Mouse (Mus musculus) neural tube, embryonic 15.5 days (tissue): ENCODE measurements around the gene Asah2. TPM values are rescaled to one million over a fixed set of nuclear protein-coding genes. Genes with fewer than 3 reads are reported as not detected.

Experiments
- ATAC-seq: fragments of 200-750 bp; cut with Nextera tagmentation; 2 replicates; pipeline ENCODE4 v1.8.0; 2017; ENCODE audit warnings: mild to moderate bottlenecking, moderate TSS enrichment, moderate library complexity; ENCODE audit not compliant: low FRiP score
- H3K27ac ChIP-seq: fragments of 300-500 bp; sonication (generic); replicated peaks from 2 replicates; pipeline ENCODE4 v1.5.1; 2015; ENCODE audit warnings: mild to moderate bottlenecking, inconsistent platforms
- H3K27me3 ChIP-seq: fragments of 300-500 bp; sonication (generic); replicated peaks from 2 replicates; pipeline ENCODE4 v1.6.1; 2015; ENCODE audit warnings: inconsistent platforms
- H3K36me3 ChIP-seq: fragments of 300-500 bp; sonication (generic); 2 replicates; pipeline ENCODE4 v1.6.1; 2015; ENCODE audit warnings: inconsistent platforms
- H3K4me1 ChIP-seq: fragments of 300-500 bp; sonication (generic); 2 replicates; pipeline ENCODE4 v1.6.1; 2015; ENCODE audit warnings: inconsistent platforms
- H3K4me2 ChIP-seq: fragments of 300-500 bp; sonication (generic); 2 replicates; pipeline ENCODE4 v1.6.1; 2015; ENCODE audit warnings: inconsistent platforms, mild to moderate bottlenecking, moderate library complexity
- H3K4me3 ChIP-seq: fragments of 300-500 bp; sonication (generic); replicated peaks from 2 replicates; pipeline ENCODE4 v1.5.1; 2015; ENCODE audit warnings: mild to moderate bottlenecking, inconsistent platforms
- H3K9ac ChIP-seq: fragments of 300-500 bp; sonication (generic); replicated peaks from 2 replicates; pipeline ENCODE4 v1.6.1; 2015; ENCODE audit warnings: mild to moderate bottlenecking, inconsistent platforms
- H3K9me3 ChIP-seq: fragments of 300-500 bp; sonication (generic); replicated peaks from 2 replicates; pipeline ENCODE4 v1.6.1; 2016; ENCODE audit warnings: inconsistent platforms
- WGBS: fragments of 180-500 bp; shearing (Covaris S2); methylation state at CpG from one replicate; pipeline ENCODE4 v1.1.7; 2015; ENCODE audit warnings: mixed read lengths; 5-methylcytosine and 5-hydroxymethylcytosine counted together
- polyA plus RNA-seq: library from polyadenylated mRNA; unstranded; fragments of >200 nt; fragmentation: Nextera tagmentation; extraction: Ambion mirVana; gene quantifications from 2 replicates; pipeline ENCODE4 v1.2.1, GENCODE M21; 2015

The Asah2 gene
- polyA plus RNA-seq, 1 experiment from 2014 or later, result 1.1 TPM

GRCm38 (mm10) chr19:31967933-31968532, 140.0 kb downstream of the Asah2 start:
- Histone ChIP-seq H3K4me3 (no peak overlapping the region), H3K4me1 (no peaks in the 10 kb centered on the region), H3K4me2 (no peak overlapping the region), H3K9ac (no peak overlapping the region), H3K27me3 (0 out of 2 replicates have a peak, but pooled peaks cover 2% of the 10 kb centered on the region), H3K9me3 (no peaks in the 10 kb centered on the region), H3K36me3 (no peaks in the 10 kb centered on the region), H3K27ac (no peak overlapping the region)
- ATAC-seq, result no peak
- WGBS, result 73% methylated on average over 5 of the region's 5 CpGs

- H3K9ac ChIP-seq, result no peak overlapping the region
- 63% methylated on average over 3 of the region's 3 CpGs for WGBS
- no peak for ATAC-seq
- H3K4me3 ChIP-seq, result no peak overlapping the region
- no peak overlapping the region for H3K27ac ChIP-seq
- no peaks in the 10 kb centered on the region for H3K27me3 ChIP-seq
- H3K36me3 ChIP-seq, result no peaks in the 10 kb centered on the region
- no peaks in the 10 kb centered on the region for H3K4me1 ChIP-seq
- H3K9me3 ChIP-seq, result no peaks in the 10 kb centered on the region
- no peak overlapping the region for H3K4me2 ChIP-seq
Observed at GRCm38 (mm10) chr19:31963147-31963546, 144.9 kb downstream of the Asah2 start.

- H3K27me3 ChIP-seq, result no peaks in the 10 kb centered on the region
- H3K36me3 ChIP-seq, result no peaks in the 10 kb centered on the region
- no peaks in the 10 kb centered on the region for H3K9me3 ChIP-seq
- ATAC-seq, result no peak
- H3K4me2 ChIP-seq, result no peak overlapping the region
- no peak overlapping the region for H3K27ac ChIP-seq
- 99% methylated on average over 2 of the region's 2 CpGs for WGBS
- no peak overlapping the region for H3K9ac ChIP-seq
- H3K4me1 ChIP-seq, result no peaks in the 10 kb centered on the region
- no peak overlapping the region for H3K4me3 ChIP-seq
Observed at GRCm38 (mm10) chr19:31960434-31960833, 147.6 kb downstream of the Asah2 start.

- H3K27ac ChIP-seq, result no peak overlapping the region
- no peak overlapping the region for H3K9ac ChIP-seq
- no peaks in the 10 kb centered on the region for H3K4me1 ChIP-seq
- no peak overlapping the region for H3K4me3 ChIP-seq
- no peak for ATAC-seq
- no peaks in the 10 kb centered on the region for H3K27me3 ChIP-seq
- H3K4me2 ChIP-seq, result no peak overlapping the region
- H3K36me3 ChIP-seq, result no peaks in the 10 kb centered on the region
- H3K9me3 ChIP-seq, result no peaks in the 10 kb centered on the region
- WGBS, result 78% methylated on average over 2 of the region's 2 CpGs
Observed at GRCm38 (mm10) chr19:31956359-31956758, 151.7 kb downstream of the Asah2 start.

- Histone ChIP-seq H3K36me3 (no peaks in the 10 kb centered on the region), H3K4me2 (no peak overlapping the region), H3K4me3 (no peak overlapping the region), H3K27me3 (no peaks in the 10 kb centered on the region), H3K27ac (no peak overlapping the region), H3K4me1 (no peaks in the 10 kb centered on the region), H3K9ac (no peak overlapping the region), H3K9me3 (no peaks in the 10 kb centered on the region)
- no peak for ATAC-seq
- 80% methylated on average over 4 of the region's 4 CpGs for WGBS
Observed at GRCm38 (mm10) chr19:31954696-31955095, 153.3 kb downstream of the Asah2 start.

GRCm38 (mm10) chr19:31954267-31954666, 153.7 kb downstream of the Asah2 start:
- WGBS, result 86% methylated on average over 4 of the region's 4 CpGs
- no peaks in the 10 kb centered on the region for H3K36me3 ChIP-seq
- ATAC-seq, result no peak

GRCm38 (mm10) chr19:31953799-31954198, 154.2 kb downstream of the Asah2 start:
- H3K4me1 ChIP-seq, result no peaks in the 10 kb centered on the region
- H3K4me3 ChIP-seq, result no peak overlapping the region
- no peaks in the 10 kb centered on the region for H3K9me3 ChIP-seq
- no peaks in the 10 kb centered on the region for H3K36me3 ChIP-seq
- no peak overlapping the region for H3K9ac ChIP-seq
- no peaks in the 10 kb centered on the region for H3K27me3 ChIP-seq
- 80% methylated on average over 2 of the region's 2 CpGs for WGBS
- H3K27ac ChIP-seq, result no peak overlapping the region
- ATAC-seq, result no peak
- no peak overlapping the region for H3K4me2 ChIP-seq

More at GRCm38 (mm10) chr19:31954267-31954666, 153.7 kb downstream of the Asah2 start:
- Histone ChIP-seq H3K9me3 (no peaks in the 10 kb centered on the region), H3K27ac (no peak overlapping the region), H3K27me3 (no peaks in the 10 kb centered on the region), H3K4me2 (no peak overlapping the region), H3K4me3 (no peak overlapping the region), H3K4me1 (no peaks in the 10 kb centered on the region), H3K9ac (no peak overlapping the region)

- H3K4me3 ChIP-seq, result no peak overlapping the region
- H3K4me2 ChIP-seq, result no peak overlapping the region
- no peak overlapping the region for H3K27ac ChIP-seq
- H3K27me3 ChIP-seq, result no peaks in the 10 kb centered on the region
- H3K4me1 ChIP-seq, result no peaks in the 10 kb centered on the region
- H3K9me3 ChIP-seq, result no peaks in the 10 kb centered on the region
- WGBS, result 89% methylated on average over 7 of the region's 7 CpGs
- ATAC-seq, result no peak
- H3K36me3 ChIP-seq, result no peaks in the 10 kb centered on the region
- H3K9ac ChIP-seq, result no peak overlapping the region
Observed at GRCm38 (mm10) chr19:31950793-31951489, 157.1 kb downstream of the Asah2 start.

Other genes with a start within 250 kb of the Asah2 start
- 0.37 TPM in 1 of 2 replicates, not detected in the other for gene A1cf, start 239.4 kb downstream of the Asah2 start, polyA plus RNA-seq